Mouse (Mus musculus): Measurements from ENCODE around the gene F3.

- TF ChIP-seq USF1 (IDR thresholded peaks at IDR 0.05; ENCODE audit: low read depth, low read length) (no peak), POLR2A (IDR thresholded peaks at IDR 0.05; ENCODE audit: control insufficient read depth in 1 of 2, insufficient read depth in 1 of 2, low read depth in 1 of 2, low read length in 2 of 2, poor library complexity in 1 of 2) (no peak), CTCF (IDR thresholded peaks at IDR 0.05 in 2 of 3, conservative IDR thresholded peaks at IDR 0.05 in 1 of 3; ENCODE audit: control insufficient read depth in 1 of 3, insufficient read depth in 1 of 3, low read depth in 2 of 3, low read length in 3 of 3, poor library complexity in 1 of 3, severe bottlenecking in 1 of 3) (no peak), ZC3H11A (IDR thresholded peaks at IDR 0.05; ENCODE audit: low read depth, low read length) (no peak), POLR2AphosphoS5 (IDR thresholded peaks at IDR 0.05; ENCODE audit: borderline replicate concordance, low read depth, low read length) (no peak), EP300 (IDR thresholded peaks at IDR 0.05; ENCODE audit: low read depth in 1 of 2, low read length in 2 of 2) (no peak)
Measured at GRCm38 (mm10) chr3:121687741-121688140, 35.6 kb upstream of the F3 start.

All from MEL (cell line).